Mouse (Mus musculus): ENCODE results near the gene Csf1. TPM values are rescaled to one million over a fixed set of nuclear protein-coding genes. Genes with fewer than 3 reads are reported as not detected.

Csf1 gene
- total RNA-seq, 2 experiments from 2014 or later = 13.2 to 34.7 TPM

DNA sequence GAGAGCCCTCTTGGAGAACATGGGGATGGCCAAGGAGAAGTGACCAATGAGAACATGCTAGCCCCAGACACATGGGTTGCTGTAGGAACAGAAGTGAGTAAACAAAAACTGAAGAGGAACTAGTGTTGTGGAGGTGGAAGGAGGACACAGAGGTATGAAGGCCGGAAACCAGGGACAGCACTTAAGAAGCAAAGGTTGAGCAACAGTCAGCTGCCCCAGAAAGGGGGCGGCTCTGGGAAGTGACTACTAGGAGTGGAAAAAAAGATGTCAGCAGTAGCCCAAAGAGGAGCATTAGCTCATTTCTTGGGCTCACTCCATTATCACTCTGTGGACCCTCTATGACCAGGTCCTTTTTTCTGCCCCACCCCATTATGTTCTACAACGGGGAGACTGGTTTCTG, 23.0 kb upstream of the Csf1 start:
- DNase-seq (ENCODE audit: low spot score in 2 of 2) = no peak

DNA sequence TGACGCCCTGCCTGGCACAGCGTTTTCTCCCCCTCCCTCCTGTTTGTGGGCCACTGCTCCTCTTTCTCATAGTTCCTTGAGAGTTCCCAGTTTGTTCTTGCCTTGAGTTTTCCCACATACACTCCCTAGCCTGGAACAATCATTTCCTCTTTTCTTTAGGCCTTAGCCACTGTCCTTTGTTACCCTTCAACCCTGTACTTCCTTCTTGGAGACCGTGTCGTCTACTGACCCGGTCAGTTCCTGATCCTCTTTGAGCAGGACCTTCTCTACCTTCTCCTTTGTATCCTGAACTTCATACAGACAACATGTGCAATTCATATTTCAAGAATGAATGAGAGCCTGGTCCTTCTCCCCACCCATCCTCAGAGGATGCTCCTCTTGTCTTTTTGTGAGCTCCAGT, 21.0 kb upstream of the Csf1 start:
- no peak for DNase-seq (ENCODE audit: low spot score in 2 of 2)

DNA sequence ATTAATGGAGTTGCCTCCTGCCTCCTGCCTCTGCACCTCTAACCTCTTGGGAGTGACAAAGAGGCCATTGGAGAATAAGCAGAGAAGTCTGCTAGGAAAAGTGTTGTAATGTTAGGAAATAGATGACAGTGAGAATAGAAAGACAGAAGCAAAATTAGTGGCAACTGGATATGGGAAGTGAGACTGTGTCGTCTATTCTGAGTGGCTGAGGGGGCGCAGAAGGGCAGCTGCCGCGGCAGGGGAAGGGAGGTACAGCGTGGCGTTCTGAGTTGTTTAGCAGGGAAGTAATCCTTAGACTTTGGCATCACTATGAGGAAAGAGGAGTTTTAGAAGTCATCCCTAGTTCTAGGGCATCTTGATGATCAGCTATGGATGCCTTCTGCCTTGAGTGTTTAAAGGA, 17.7 kb upstream of the Csf1 start:
- no peak for DNase-seq (ENCODE audit: low spot score in 2 of 2)

DNA sequence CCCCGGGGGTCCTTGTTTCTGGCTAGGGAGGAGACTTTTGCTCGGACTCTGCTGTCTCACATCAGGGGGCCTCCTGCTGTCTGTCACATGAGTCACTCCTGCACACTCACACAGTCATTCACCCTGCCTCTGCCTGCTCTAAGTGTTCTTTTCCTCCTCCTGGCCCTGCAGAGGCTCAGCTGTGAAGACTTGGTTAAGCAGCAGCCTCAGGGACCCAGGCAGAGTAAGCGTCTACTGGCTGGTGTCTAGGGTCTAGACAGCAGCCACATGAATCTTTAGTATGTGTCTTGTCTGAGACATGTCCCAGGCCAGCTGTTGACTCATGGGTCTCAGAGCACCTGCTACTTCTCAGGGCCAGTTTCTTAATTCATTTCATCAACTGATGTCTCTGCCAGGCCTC, 16.0 kb upstream of the Csf1 start:
- no peak for DNase-seq (ENCODE audit: low spot score in 2 of 2)

DNA sequence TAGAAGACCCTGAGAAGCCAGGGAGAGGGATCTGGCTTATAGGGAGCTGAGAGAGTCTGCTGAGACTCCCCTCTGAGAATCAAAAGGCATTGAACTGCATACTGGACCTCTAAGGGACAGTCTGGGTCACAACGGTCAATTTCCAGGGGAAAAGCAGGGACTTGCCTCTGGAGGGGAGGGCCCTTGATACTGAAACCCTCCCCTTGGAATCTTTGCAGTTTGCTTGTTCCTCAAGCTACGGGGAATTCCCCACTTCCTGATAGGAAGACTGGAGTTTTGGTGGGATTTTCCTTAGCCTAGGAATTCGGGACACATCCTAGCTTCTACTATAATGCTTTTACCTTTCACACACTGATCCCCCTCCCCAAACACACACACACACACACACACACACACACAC, 15.5 kb upstream of the Csf1 start:
- no peak for DNase-seq (ENCODE audit: low spot score in 2 of 2)

DNA sequence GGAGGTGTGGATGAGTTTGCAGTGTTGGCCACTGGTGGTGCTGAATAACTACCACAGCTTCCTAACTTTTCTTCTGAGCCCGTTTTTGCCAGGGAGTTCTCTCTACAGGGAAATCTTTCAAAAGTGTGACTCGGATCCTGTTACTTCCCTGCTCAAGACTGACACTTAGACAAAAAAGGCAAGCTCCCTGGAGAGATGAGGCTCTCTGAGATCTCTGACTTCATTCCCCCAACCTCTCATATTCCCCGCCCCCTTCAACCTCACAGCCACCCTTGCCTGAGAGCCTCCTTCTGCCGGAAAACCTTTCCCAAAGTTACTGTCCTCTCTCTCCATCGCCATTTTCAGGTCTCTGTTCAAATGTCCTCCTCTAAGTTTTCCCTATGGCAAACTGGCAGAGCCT, 14.8 kb upstream of the Csf1 start:
- DNase-seq (ENCODE audit: low spot score in 2 of 2) = no peak

DNA sequence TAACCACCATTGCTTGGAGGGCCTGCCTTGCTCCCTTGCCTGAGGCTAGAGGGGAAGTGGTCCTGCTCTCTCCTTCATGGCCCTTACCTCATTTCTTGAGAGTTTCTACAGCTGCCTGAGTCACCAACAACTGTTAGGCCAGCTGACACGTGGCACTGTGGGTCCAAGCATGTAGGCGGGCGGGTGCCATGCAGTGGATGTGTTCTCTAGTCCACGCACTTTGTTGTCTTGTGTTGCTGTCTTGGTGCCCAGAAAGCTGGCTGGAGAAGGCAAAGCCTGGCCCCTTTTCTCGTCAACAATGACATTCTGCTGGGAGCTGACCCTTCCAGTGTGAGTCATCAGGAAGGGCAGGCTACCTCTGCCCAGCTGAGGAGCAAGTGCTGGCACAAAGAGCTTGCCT, 12.6 kb upstream of the Csf1 start:
- DNase-seq (ENCODE audit: low spot score in 2 of 2) = no peak

DNA sequence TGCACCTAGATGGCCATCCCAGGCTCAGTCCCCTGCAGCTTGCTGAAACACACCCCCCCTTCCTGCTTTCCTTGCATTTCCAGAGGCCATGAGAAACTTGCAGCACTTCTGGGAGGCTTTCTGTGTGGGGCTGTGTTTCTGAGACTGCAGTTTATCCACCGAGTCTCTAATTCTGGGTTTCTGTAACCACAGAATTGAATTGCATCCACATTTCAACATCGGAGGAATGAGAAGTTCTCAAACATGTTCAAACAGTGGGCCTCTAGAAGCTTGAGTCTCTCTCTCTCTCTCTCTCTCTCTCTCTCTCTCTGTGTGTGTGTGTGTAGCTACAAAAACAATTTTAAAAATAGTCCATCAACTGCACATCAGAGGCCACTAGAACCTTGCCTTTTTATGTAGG, 9.4 kb upstream of the Csf1 start:
- DNase-seq (ENCODE audit: low spot score in 2 of 2) = no peak

DNA sequence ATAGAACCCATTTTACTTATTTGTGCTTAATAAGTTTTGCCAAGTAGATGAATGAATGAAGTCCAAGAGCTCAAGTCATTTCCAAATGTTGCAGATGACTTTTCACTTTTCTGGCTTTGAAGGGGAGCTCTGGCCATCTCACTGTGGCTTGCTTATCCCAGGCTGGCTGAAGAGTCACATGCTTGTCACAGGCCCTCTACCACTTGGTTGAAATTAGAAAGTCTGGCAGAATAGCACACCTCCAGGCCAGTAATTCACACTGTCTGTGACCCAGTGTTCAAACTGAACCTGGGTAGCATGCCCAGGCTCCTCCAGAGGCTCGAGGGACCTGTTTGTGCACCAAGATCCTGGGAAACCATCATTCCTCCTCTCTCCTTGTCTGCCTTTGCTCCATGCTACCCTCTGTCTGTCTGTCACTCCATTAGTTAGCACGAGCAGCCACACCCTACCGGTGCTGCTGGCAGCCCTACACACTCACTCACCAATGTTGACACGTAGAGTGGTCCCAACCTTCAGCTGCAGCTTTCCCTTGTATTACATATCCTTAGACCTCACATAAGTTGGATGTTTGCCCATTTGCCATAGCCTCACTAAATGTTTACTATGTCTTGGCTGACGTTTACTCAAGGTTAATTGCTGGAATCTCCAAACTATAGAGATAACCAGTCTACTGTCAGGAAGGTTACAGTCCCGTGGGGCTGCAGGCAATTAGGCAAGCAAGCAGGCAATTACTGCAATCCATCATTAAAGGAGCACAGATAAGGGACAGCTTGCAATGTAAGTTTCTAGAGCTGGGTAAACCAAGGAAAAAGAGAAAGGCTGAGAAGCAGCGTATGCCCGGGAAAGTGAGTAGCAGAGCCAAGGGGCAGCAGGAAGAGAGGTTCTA, 8.1 kb upstream of the Csf1 start:
- DNase-seq (ENCODE audit: low spot score in 2 of 2) = no peak

DNA sequence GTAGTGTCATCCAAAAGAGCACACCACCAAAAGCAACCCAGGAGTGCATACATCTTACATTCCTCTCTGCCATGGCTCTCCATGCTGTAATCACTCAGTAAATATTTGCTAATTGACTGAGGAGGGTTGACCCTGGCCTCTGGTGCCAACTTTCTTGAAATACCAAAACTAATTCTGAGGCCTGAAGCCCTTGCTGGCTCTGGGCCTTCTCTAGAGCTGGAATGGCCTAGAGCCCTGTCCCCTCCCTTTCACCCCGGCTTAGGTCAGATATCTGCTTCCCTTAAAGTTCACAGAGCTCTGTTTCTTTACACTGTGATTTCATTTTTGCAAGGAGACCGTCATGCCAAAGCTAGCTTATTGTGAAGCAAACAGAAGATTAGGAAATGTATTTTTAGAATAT, 6.5 kb upstream of the Csf1 start:
- no peak for DNase-seq (ENCODE audit: low spot score in 2 of 2)

DNA sequence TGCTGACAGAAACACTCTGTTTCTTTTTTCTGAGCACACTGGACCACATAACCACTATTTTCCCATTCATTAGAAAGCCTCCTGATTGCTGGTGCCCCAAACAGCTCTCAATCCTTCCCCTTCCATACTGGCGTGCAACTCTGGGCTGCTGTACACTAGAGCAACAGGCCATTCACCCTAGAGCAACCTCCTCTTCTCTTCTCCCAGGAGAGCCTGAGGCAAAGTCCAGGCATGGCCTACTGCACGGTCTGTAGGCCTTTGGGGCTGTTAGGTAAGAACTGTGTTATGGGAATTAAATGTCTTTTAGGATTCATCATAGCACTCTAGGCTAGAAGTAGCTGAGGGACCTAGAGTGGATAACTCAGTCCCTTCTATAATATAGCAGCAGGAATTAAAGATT, 5.7 kb upstream of the Csf1 start:
- DNase-seq (ENCODE audit: low spot score in 2 of 2) = no peak

DNA sequence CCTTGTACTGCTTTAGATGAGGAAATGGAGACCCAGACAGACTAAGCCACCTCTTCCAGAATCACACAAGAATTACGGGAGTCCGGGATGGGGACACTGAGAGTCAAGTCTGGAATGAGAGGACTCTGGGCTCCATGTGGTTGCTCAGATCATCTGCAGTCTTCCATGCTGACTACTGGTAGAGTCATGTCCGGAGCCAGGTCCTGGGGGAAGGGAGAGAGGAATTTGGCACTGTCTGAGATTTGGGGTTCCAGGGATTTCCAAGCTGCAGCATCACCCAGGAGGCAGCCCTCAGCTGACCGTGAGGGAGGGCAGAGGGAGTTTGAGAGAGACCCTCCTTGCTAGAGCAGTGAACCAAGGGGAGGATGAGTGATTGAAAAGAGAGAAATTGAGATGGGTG, 3.3 kb upstream of the Csf1 start:
- no peak for DNase-seq (ENCODE audit: low spot score in 2 of 2)

DNA sequence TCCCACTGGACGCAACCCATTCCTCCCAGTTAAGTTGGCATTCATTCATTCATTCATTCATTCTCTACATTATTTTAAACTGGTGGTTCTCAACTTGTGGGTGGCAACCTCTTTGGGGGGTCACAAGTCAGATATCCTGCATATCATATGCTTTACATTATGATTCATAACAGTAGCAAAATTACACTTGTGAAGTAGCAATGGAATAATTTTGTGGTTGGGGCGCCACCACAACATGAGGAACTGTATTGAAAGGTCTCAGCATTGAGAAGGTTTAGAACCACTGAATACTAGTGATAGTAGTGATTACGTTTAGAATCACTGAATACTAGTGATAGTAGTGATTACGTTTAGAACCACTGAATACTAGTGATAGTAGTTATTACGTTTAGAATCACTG, 1.2 kb upstream of the Csf1 start:
- DNase-seq (ENCODE audit: low spot score in 2 of 2) = no peak

DNA sequence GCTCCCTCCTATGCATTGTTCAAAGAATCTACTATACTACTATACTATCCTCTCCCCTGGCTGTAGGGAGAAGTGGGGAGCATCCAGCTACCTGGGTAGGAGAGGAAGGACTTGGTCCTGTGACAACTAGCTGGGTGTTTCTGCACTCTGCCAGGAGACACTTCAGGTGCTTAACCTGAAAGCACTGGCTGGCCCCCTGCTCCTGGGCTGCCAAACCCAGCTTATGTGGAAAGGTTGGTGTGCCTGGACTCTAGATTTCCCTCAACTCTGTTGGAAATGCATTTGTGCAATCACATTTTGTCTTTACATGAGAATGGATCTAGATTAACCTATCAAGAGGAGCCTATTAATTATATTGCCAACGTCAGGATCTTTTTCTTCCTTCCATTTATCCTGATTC, 502 bp upstream of the Csf1 start:
- no peak for DNase-seq (ENCODE audit: low spot score in 2 of 2)

DNA sequence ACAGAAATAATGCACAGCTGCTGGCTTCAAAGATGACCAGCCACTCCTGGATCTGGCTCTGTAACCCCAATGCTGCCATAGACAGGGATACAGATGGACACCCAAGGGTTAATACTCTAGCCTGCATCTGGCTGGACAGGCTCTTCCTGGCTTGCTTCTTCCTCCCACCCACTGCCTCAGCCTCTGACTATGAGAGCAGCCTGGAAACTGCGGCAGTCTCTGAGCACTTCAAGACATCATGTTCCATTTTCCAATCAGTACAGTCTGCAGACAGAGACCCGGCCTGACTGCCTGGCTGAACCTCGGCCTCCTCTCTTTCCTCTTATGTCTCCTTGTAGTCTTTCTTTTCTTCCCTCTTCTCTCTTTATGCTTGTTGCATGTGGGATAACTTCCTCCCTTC, 1.6 kb downstream of the Csf1 start:
- no peak for DNase-seq (ENCODE audit: low spot score in 2 of 2)

DNA sequence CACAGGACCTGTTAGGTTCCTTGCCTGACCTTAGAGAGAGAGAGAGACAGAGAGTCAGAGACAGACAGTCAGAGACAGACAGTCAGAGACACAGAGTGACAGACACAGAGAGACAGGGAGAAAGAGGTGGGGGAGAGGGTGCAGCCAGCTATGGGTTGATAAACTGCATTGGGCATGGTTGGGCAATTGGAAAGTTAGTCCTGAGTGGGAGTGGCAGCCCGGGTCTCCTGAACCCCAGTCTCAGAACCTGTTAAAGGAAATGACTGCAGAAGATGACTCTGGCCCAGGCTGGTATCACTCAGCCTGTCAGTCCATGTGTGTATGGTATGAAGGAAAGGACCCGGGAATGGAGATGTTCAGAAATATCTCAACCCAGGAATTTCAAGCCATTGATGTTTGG, 2.1 kb downstream of the Csf1 start:
- DNase-seq (ENCODE audit: low spot score in 2 of 2) = no peak

DNA sequence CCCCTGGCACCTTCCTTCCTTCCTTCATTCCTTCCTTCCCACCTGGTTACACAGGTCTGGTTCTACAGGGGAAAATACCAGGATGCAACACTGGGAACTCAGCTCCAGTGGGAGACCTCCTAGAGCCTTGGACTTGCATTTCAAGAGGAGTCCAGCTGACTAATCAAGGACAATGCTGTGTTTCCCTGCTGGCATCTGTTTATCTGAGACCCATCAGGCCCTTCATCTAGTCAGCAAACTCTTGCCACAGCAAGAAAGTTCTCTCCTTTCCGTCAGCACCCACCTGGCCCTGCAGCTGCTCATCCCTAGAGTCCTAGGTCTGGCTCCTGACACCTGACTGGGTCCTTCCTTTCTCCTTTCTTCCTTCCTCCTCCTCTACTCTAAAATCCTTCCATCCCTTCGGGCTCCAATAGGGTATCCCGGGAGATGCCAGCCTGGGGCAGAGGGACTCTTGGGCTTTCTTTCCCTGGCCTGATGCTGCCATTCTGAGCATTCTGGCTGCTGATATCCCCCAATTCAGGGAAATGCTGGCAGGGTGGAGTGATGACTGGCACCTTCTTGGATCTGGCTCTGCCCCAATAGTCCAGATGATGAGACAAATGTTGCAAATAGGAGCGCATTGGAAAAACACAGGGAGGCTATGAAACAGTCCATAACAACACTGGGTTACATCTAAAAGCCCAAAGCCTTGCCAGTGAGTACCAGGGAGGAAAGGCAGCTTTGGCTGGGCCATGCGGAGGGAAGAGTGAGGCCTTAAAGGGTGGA, 2.7 kb downstream of the Csf1 start:
- no peak for DNase-seq (ENCODE audit: low spot score in 2 of 2)

DNA sequence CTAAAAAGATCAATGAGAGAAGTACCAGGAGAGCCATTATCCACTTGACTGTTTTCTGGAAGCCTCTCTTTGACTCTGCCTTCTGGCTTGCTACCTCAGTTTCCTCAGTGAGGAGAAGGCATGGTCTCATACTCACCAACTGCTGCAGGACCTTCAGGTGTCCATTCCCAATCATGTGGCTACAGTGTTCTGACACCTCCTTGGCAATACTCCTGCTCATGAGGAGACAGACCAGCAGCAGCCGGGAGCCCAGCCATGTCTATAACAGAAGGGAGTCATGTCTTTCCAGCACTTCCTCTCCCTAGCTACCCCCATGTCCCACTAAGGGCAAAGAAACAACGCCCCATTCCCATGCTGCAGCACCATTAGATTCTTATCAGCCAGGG, 3.8 kb downstream of the Csf1 start:
- DNase-seq (ENCODE audit: low spot score in 2 of 2) = no peak

DNA sequence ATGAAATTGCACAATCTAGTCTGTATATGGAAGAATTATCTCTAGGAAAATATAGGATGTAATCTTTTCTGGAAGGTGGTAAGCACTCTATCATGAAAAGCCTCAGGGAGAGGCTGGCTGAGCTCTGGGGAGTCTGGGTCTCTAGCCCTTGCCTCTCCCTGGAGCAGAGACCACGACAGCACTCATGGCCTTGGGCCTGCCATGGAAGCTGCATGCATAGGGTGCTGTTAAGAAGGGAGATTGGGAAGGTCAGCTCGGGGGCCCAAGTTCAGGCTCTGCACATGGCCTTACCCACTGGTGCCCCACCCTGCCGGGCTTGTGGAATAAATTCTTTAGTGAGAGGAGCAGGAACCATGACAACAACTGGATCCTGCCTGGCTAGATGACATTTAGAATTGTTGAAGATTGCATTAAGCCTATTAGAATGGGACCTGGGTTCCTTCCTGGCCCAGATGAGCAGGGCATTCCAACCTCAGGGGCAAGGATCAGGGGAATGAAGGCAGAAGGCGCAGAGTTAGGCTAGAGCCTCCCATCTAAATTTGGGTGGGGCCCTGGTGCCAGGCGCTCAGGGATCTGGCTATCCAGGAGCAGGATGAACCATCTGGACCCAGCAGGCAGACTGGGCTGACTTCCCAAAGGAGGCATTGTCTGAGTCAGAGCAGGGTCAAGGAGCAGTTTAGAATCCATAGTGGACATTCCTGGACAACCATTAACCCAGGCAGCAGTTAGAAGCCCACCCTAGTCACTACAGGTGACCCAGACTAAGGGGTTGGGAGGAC, 4.4 kb downstream of the Csf1 start:
- no peak for DNase-seq (ENCODE audit: low spot score in 2 of 2)

DNA sequence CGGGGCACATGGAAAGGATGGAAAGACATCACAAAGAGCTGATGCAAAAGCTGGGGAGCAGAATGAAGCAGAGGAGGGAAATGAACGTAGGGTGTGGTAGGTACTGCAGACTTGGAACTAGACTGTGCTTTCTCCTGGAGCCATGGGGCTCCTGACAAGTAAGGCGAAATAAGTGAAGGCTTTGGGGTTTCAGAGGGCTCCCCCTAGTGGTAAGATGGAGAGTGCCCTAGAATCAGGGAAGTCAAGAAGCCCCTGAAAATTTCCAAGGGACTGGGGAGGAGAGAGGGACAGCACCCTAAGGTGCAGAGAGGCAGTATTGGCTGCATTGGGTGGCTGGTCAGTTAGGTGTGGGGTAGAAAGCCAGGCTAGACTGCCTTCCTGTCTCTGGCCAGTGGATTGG, 5.6 kb downstream of the Csf1 start:
- peak in 1 of 2 experiments; percentile 48 for DNase-seq (ENCODE audit: low spot score in 2 of 2)

DNA sequence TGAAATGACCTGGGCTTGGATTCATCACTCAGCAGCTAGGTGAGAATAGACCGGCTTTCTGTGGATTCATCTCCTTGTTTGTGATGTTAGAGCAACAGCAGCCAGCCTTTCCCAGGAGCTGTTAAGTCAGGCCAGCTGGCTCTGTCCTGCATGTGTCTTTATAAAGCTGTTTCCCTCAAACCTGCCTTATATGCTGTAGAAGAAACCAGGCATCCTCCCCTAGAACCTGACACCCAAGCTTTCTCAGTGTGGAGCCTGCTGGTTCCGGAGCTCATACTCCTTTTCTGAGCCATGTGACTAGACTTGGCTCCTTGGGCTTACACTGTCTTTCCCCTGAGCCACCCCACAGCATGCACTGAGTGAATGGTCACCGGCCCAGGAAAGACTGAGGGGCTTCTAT, 8.7 kb downstream of the Csf1 start:
- no peak for DNase-seq (ENCODE audit: low spot score in 2 of 2)
